Mouse (Mus musculus): ENCODE measurements at regions not wholly inside any gene's neighbourhood (a gene's known extent, or its start where the extent isn't known, plus 50 kb on each side); places are given as distances from the start of the nearest gene placed in this dataset.

DNA sequence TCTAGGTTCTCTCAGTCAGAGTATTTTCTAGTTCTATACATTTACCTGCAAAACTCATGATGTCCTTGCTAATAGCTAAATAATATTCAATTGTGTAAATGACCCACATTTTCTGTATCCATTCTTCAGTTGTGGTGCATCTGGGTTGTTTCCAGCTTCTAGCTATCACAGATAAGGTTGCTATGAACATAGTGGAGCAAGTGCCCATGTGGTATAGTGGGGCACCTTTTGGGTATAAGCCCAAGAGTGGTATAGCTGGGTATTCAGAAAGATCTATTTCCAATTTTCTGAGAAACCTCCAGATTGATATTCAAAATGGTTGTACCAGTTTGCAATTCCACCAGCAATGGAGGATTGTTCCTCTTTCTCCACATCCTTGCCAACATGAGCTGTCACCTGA, 1835.1 kb upstream of the Lrrc6 start:
- in situ Hi-C loops (cut with MboI; ENCODE audit: low sequenced_read_pairs in 2 of 2, unreplicated experiment in 2 of 2) = no loop called here

DNA sequence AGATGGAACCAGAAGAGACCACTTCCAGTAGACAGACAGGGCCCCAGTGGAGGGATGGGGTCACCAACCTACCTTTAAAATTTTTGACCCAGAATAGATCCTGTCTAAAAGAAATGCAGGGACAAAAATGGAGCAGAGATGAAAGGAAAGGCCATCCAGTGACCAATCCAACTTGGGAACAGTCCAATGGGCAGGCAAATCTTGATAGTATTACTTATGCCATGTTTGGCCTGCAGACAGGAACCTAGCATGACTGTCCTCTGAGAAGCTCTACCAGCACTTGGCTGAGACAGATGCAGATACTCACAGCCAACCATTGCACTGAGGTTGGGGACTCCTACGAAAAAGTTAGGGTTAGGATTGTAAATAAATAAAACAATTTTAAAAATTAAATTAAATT, 1815.4 kb upstream of the Lrrc6 start:
- H3K9ac ChIP-seq (ENCODE audit: insufficient read depth, low read depth, low read length, poor library complexity, severe bottlenecking) = no peak overlapping the region
- no peaks in the 10 kb centered on the region for H3K9me3 ChIP-seq (ENCODE audit: control insufficient read depth, insufficient read depth, low read depth, low read length)
- DNase-seq (ENCODE audit: low read depth, low spot score) = no peak
- in situ Hi-C loops (cut with MboI; ENCODE audit: low sequenced_read_pairs in 2 of 2, unreplicated experiment in 2 of 2) = no loop called here
- H3K36me3 ChIP-seq (ENCODE audit: control insufficient read depth, insufficient read depth, low read length, poor library complexity, severe bottlenecking) = no peaks in the 10 kb centered on the region
- no peaks in the 10 kb centered on the region for H3K4me1 ChIP-seq (ENCODE audit: control insufficient read depth in 2 of 2, insufficient read depth in 2 of 2, low read length in 2 of 2, poor library complexity in 1 of 2)
- H3K4me3 ChIP-seq (ENCODE audit: insufficient read depth in 1 of 2, low read depth in 1 of 2, low read length in 2 of 2, poor library complexity in 1 of 2, severe bottlenecking in 1 of 2) = no peak overlapping the region
- no peak overlapping the region for H3K27ac ChIP-seq (ENCODE audit: insufficient read depth, low read depth, low read length, poor library complexity, severe bottlenecking)
- no peak for TF ChIP-seq MAFK (IDR thresholded peaks at IDR 0.05; ENCODE audit: insufficient read depth, low read depth, low read length)
- TF ChIP-seq HCFC1 (IDR thresholded peaks at IDR 0.05; ENCODE audit: borderline replicate concordance, insufficient read depth, low read length) = no peak
- TF ChIP-seq CHD2 (IDR thresholded peaks at IDR 0.05; ENCODE audit: low read depth, low read length) = no peak
- TF ChIP-seq ZC3H11A (IDR thresholded peaks at IDR 0.05; ENCODE audit: borderline replicate concordance, low read depth, low read length) = no peak

More for the DNA sequence above, 1835.1 kb upstream of the Lrrc6 start:
- Histone ChIP-seq H3K9ac (ENCODE audit: insufficient read depth, low read depth, low read length, poor library complexity, severe bottlenecking) (no peak overlapping the region), H3K36me3 (ENCODE audit: control insufficient read depth, insufficient read depth, low read length, poor library complexity, severe bottlenecking) (no peaks in the 10 kb centered on the region), H3K9me3 (ENCODE audit: control insufficient read depth, insufficient read depth, low read depth, low read length) (no peaks in the 10 kb centered on the region), H3K4me1 (ENCODE audit: control insufficient read depth in 2 of 2, insufficient read depth in 2 of 2, low read length in 2 of 2, poor library complexity in 1 of 2) (no peaks in the 10 kb centered on the region), H3K27ac (ENCODE audit: insufficient read depth, low read depth, low read length, poor library complexity, severe bottlenecking) (no peak overlapping the region), H3K4me3 (ENCODE audit: insufficient read depth in 1 of 2, low read depth in 1 of 2, low read length in 2 of 2, poor library complexity in 1 of 2, severe bottlenecking in 1 of 2) (no peak overlapping the region)
- TF ChIP-seq CHD2 (IDR thresholded peaks at IDR 0.05; ENCODE audit: low read depth, low read length) (no peak), HCFC1 (IDR thresholded peaks at IDR 0.05; ENCODE audit: borderline replicate concordance, insufficient read depth, low read length) (no peak), ZNF384 (IDR thresholded peaks at IDR 0.05; ENCODE audit: low read depth, low read length) (no peak)
- DNase-seq (ENCODE audit: low read depth, low spot score) = no peak
